Mouse (Mus musculus) testis, adult 10 weeks (tissue): Measurements from ENCODE around the gene Maea. TPM values are rescaled to one million over a fixed set of nuclear protein-coding genes. Genes with fewer than 3 reads are reported as not detected.

Experiments used
- polyA plus RNA-seq: library from polyadenylated mRNA; stranded (reverse); fragments of 350-450 nt; fragmentation: Illumina TruSeq; extraction: RNeasy Lipid Tissue Mini Kit (QIAGEN cat#74804); gene quantifications from one replicate; pipeline ENCODE4 v1.2.3, GENCODE M21; 2014; ENCODE audit warnings: low read depth, low replicate concordance

The Maea gene
- polyA plus RNA-seq = 63.1 TPM

GRCm38 (mm10) chr5:33335273-33335976 is at the start of gene Maea:
Gene Maea (plus strand): TSS chr5:33335509.

GRCm38 (mm10) chr5:33378302-33378854 is 43.1 kb downstream of the Maea start, which contains the start of gene Uvssa:
Gene Uvssa (plus strand): TSS chr5:33378549.

Other genes starting within 250 kb of the Maea start
- gene Slc5a1, start 231.3 kb upstream of the Maea start, polyA plus RNA-seq = 0.13 TPM
- not detected for gene Spon2, start 117.1 kb upstream of the Maea start, polyA plus RNA-seq
- gene Ctbp1, start 60.5 kb upstream of the Maea start, polyA plus RNA-seq = 6.0 TPM
- gene Uvssa, start 43.0 kb downstream of the Maea start, polyA plus RNA-seq = 16.6 TPM
- gene Nkx1-1, start 98.5 kb downstream of the Maea start, polyA plus RNA-seq = not detected